Mouse (Mus musculus) frontal cortex, adult 2 months (tissue): Measurements from ENCODE around the gene Vax1. TPM values are rescaled to one million over a fixed set of nuclear protein-coding genes. Genes with fewer than 3 reads are reported as not detected.

Experiments used
- DNase-seq, 2 experiments: peaks; one replicate each; pipeline ENCODE4 v3.0.0; 2022; ENCODE audit warnings: low spot score in 1 of 2; ENCODE audit errors: extremely low spot score in 1 of 2
- polyA plus RNA-seq: library from polyadenylated mRNA; depleted of rRNA; stranded (reverse); fragments of >200 nt; gene quantifications from 2 replicates; pipeline ENCODE4 v1.2.3, GENCODE M21; 2012

The Vax1 gene
- polyA plus RNA-seq, 1 experiment, result 2.9 TPM

GRCm38 (mm10) chr19:59169143-59169935, 517 bp downstream of the Vax1 start:
- DNase-seq, result no peak

- no peak for DNase-seq
These were observed 1.4 kb downstream of the Vax1 start for GRCm38 (mm10) chr19:59168386-59168905.

- DNase-seq, result no peak
These were observed 2.0 kb downstream of the Vax1 start for GRCm38 (mm10) chr19:59167871-59168270.

- DNase-seq, result no peak
These were observed 3.0 kb downstream of the Vax1 start for GRCm38 (mm10) chr19:59166879-59167278.

- no peak for DNase-seq
These were observed 3.5 kb downstream of the Vax1 start for GRCm38 (mm10) chr19:59166311-59166761.

GRCm38 (mm10) chr19:59165577-59165976, 4.3 kb downstream of the Vax1 start:
- no peak for DNase-seq

- DNase-seq, result no peak
These were observed 4.8 kb downstream of the Vax1 start for GRCm38 (mm10) chr19:59164896-59165560.

GRCm38 (mm10) chr19:59164111-59164510, 5.7 kb downstream of the Vax1 start:
- DNase-seq, result no peak

- no peak for DNase-seq
These were observed 13.2 kb downstream of the Vax1 start for GRCm38 (mm10) chr19:59156702-59157101.

GRCm38 (mm10) chr19:59154171-59154570, 15.7 kb downstream of the Vax1 start:
- no peak for DNase-seq

GRCm38 (mm10) chr19:59145492-59146140, 24.2 kb downstream of the Vax1 start:
- DNase-seq, result peak; percentile 16 to 69

GRCm38 (mm10) chr19:59145064-59145463, 24.8 kb downstream of the Vax1 start:
- DNase-seq, result peak; percentile 19 to 57

- no peak for DNase-seq
These were observed 27.6 kb downstream of the Vax1 start for GRCm38 (mm10) chr19:59142206-59142605.

- DNase-seq, result no peak
These were observed 34.5 kb downstream of the Vax1 start for GRCm38 (mm10) chr19:59135387-59135786.

- DNase-seq, result no peak
These were observed 34.9 kb downstream of the Vax1 start for GRCm38 (mm10) chr19:59134916-59135315.

GRCm38 (mm10) chr19:59133202-59133601, 36.7 kb downstream of the Vax1 start:
- no peak for DNase-seq

- no peak for DNase-seq
These were observed 40.2 kb downstream of the Vax1 start for GRCm38 (mm10) chr19:59129671-59130070.

GRCm38 (mm10) chr19:59128531-59129204, 41.2 kb downstream of the Vax1 start:
- no peak for DNase-seq

GRCm38 (mm10) chr19:59127424-59127823, 42.4 kb downstream of the Vax1 start:
- no peak for DNase-seq
